Mouse (Mus musculus) CH12.LX (cell line): ENCODE measurements around the gene Prps1. TPM values are rescaled to one million over a fixed set of nuclear protein-coding genes. Genes with fewer than 3 reads are reported as not detected.

Experiments
- DNase-seq: peaks from one replicate; pipeline ENCODE4 v3.0.0-alpha.2; 2013; ENCODE audit errors: extremely low read depth
- H3K27ac ChIP-seq: 2 replicates; pipeline ENCODE4 v1.5.1; 2012; ENCODE audit warnings: low read depth, mild to moderate bottlenecking, control low read depth, moderate library complexity; ENCODE audit not compliant: insufficient read depth
- H3K27me3 ChIP-seq: replicated peaks from 2 replicates; pipeline ENCODE3; 2012; ENCODE audit warnings: inconsistent platforms
- H3K36me3 ChIP-seq, 2 experiments: replicated peaks in 1 of 2; 2 replicates each; pipeline versions ENCODE3 to v1.6.1; 2012; ENCODE audit warnings: inconsistent platforms in 1 of 2, low read length in 1 of 2, mild to moderate bottlenecking in 1 of 2, mixed read lengths in 1 of 2, moderate library complexity in 1 of 2; ENCODE audit not compliant: control insufficient read depth in 1 of 2, insufficient read depth in 1 of 2
- H3K4me1 ChIP-seq, 2 experiments: 2 replicates each; pipeline ENCODE4 v1.6.1; 2012; ENCODE audit warnings: inconsistent platforms in 1 of 2, moderate library complexity in 1 of 2; ENCODE audit not compliant: insufficient read depth in 2 of 2, control insufficient read depth in 1 of 2
- H3K4me2 ChIP-seq: 2 replicates; pipeline ENCODE4 v1.6.1; 2012; ENCODE audit warnings: low read depth, mild to moderate bottlenecking, control low read depth; ENCODE audit not compliant: poor library complexity, insufficient read depth, severe bottlenecking
- H3K4me3 ChIP-seq, 3 experiments: fragments of 150-350 bp in 1 of 3; sonication (generic) in 1 of 3; replicated peaks in 1 of 3; 2 replicates each; pipeline versions ENCODE3 to v1.5.1; 2011 to 2012; ENCODE audit warnings: low read depth in 2 of 3, low read length in 2 of 3, mild to moderate bottlenecking in 2 of 3, moderate library complexity in 2 of 3, control low read depth in 1 of 3, improper control_type of control experiment in 1 of 3, inconsistent platforms in 1 of 3, mixed read lengths in 1 of 3; ENCODE audit not compliant: poor library complexity in 1 of 3
- H3K79me2 ChIP-seq: replicated peaks from 2 replicates; pipeline ENCODE4 v1.6.1; 2012; ENCODE audit warnings: mild to moderate bottlenecking, moderate library complexity; ENCODE audit not compliant: control insufficient read depth, poor library complexity, insufficient read depth, severe bottlenecking; ENCODE audit errors: extremely low read depth
- H3K9ac ChIP-seq: 2 replicates; pipeline ENCODE4 v1.6.1; 2012; ENCODE audit warnings: low read depth, mild to moderate bottlenecking, control low read depth, moderate library complexity; ENCODE audit not compliant: insufficient read depth
- H3K9me3 ChIP-seq: replicated peaks from 2 replicates; pipeline ENCODE3; 2012; ENCODE audit warnings: low read length, inconsistent platforms, mixed read lengths
- BHLHE40 ChIP-seq: IDR thresholded peaks from 2 replicates; pipeline ENCODE4 v1.6.1; 2011; ENCODE audit warnings: mild to moderate bottlenecking, low read depth, low read length, improper control_type of control experiment
- CHD1 ChIP-seq: IDR thresholded peaks from 2 replicates; pipeline ENCODE4 v1.6.1; 2012; ENCODE audit warnings: low read depth, low read length, improper control_type of control experiment, inconsistent platforms
- CTCF ChIP-seq, 2 experiments: IDR thresholded peaks in 1 of 2; conservative IDR thresholded peaks in 1 of 2; 2 replicates each; pipeline ENCODE4 v1.5.1; 2011 to 2012; ENCODE audit warnings: low read depth in 2 of 2, low read length in 2 of 2, improper control_type of control experiment in 1 of 2, inconsistent platforms in 1 of 2, mild to moderate bottlenecking in 1 of 2, moderate library complexity in 1 of 2
- ETS1 ChIP-seq: conservative IDR thresholded peaks from 2 replicates; pipeline ENCODE4 v1.6.1; 2012; ENCODE audit warnings: low read depth, mild to moderate bottlenecking, inconsistent platforms, low read length, improper control_type of control experiment, moderate library complexity
- HCFC1 ChIP-seq: IDR thresholded peaks from 2 replicates; pipeline ENCODE4 v1.6.1; 2012; ENCODE audit warnings: low read depth, mild to moderate bottlenecking, inconsistent platforms, low read length, improper control_type of control experiment
- IRF4 ChIP-seq: IDR thresholded peaks from 2 replicates; pipeline ENCODE4 v1.6.1; 2014; ENCODE audit warnings: low read depth, mild to moderate bottlenecking, inconsistent platforms, low read length, improper control_type of control experiment
- JUN ChIP-seq: IDR thresholded peaks from 2 replicates; pipeline ENCODE4 v1.6.1; 2011; ENCODE audit warnings: low read depth, mild to moderate bottlenecking, low read length, improper control_type of control experiment, moderate library complexity; ENCODE audit not compliant: insufficient read depth
- KAT2A ChIP-seq: IDR thresholded peaks from 2 replicates; pipeline ENCODE4 v1.6.1; 2012; ENCODE audit warnings: low read length, improper control_type of control experiment, inconsistent platforms; ENCODE audit not compliant: insufficient replicate concordance
- MAFK ChIP-seq: IDR thresholded peaks from 2 replicates; pipeline ENCODE4 v1.6.1; 2011; ENCODE audit warnings: low read length, improper control_type of control experiment; ENCODE audit not compliant: insufficient replicate concordance
- MAX ChIP-seq: IDR thresholded peaks from 2 replicates; pipeline ENCODE4 v1.6.1; 2011; ENCODE audit warnings: low read length, improper control_type of control experiment
- MAZ ChIP-seq: IDR thresholded peaks from 2 replicates; pipeline ENCODE4 v1.6.1; 2012; ENCODE audit warnings: low read depth, mild to moderate bottlenecking, inconsistent platforms, low read length, improper control_type of control experiment, moderate library complexity
- NELFE ChIP-seq: IDR thresholded peaks from 2 replicates; pipeline ENCODE4 v1.6.1; 2011; ENCODE audit warnings: low read depth, low read length, improper control_type of control experiment
- NRF1 ChIP-seq: IDR thresholded peaks from 2 replicates; pipeline ENCODE4 v1.6.1; 2014; ENCODE audit warnings: low read depth, mild to moderate bottlenecking, inconsistent platforms, low read length, improper control_type of control experiment, moderate library complexity
- PAX5 ChIP-seq: IDR thresholded peaks from 2 replicates; pipeline ENCODE4 v1.6.1; 2012; ENCODE audit warnings: low read length, inconsistent platforms, mixed read lengths
- POLR2A ChIP-seq: IDR thresholded peaks from 2 replicates; pipeline ENCODE4 v1.6.1; 2011; ENCODE audit warnings: low read depth, mild to moderate bottlenecking, improper control_type of control experiment, low read length
- POLR2AphosphoS2 ChIP-seq: IDR thresholded peaks from 2 replicates; pipeline ENCODE4 v1.6.1; 2011; ENCODE audit warnings: low read depth, low read length, improper control_type of control experiment
- SIN3A ChIP-seq: IDR thresholded peaks from 2 replicates; pipeline ENCODE4 v1.6.1; 2012; ENCODE audit warnings: low read length, improper control_type of control experiment, inconsistent platforms
- SMC3 ChIP-seq: IDR thresholded peaks from 2 replicates; pipeline ENCODE4 v1.6.1; 2011; ENCODE audit warnings: low read depth, low read length, improper control_type of control experiment
- USF1 ChIP-seq: IDR thresholded peaks from 2 replicates; pipeline ENCODE4 v1.6.1; 2014; ENCODE audit warnings: low read depth, mild to moderate bottlenecking, inconsistent platforms, low read length, improper control_type of control experiment
- ZC3H11A ChIP-seq: IDR thresholded peaks from 2 replicates; pipeline ENCODE4 v1.6.1; 2012; ENCODE audit warnings: low read depth, mild to moderate bottlenecking, inconsistent platforms, low read length, improper control_type of control experiment
- ZKSCAN1 ChIP-seq: IDR thresholded peaks from 2 replicates; pipeline ENCODE4 v1.6.1; 2012; ENCODE audit warnings: low read depth, inconsistent platforms, low read length, improper control_type of control experiment, borderline replicate concordance
- ZMIZ1 ChIP-seq: IDR thresholded peaks from 2 replicates; pipeline ENCODE4 v1.6.1; 2012; ENCODE audit warnings: low read depth, mild to moderate bottlenecking, inconsistent platforms, low read length, improper control_type of control experiment
- ZNF384 ChIP-seq: IDR thresholded peaks from 2 replicates; pipeline ENCODE4 v1.6.1; 2012; ENCODE audit warnings: low read depth, low read length, improper control_type of control experiment, inconsistent platforms
- dilution Hi-C: fragments of 300-500 bp; cut with MboI; formaldehyde crosslinking; loops from 2 replicates; pipeline ENCODE4 v1.14.3; 2020; ENCODE audit warnings: low sequenced_read_pairs; ENCODE audit not compliant: extremely low pct_unique_long_range_greater_than_20kb, extremely low pct_ligation_motif_present
- in situ Hi-C: fragments of 300-500 bp; cut with MboI; formaldehyde crosslinking; loops from 3 replicates; pipeline ENCODE4 v1.14.3; 2019; ENCODE audit warnings: low sequenced_read_pairs, low pct_ligation_motif_present, low pct_unique_long_range_greater_than_20kb, mixed read lengths
- polyA plus RNA-seq: library from polyadenylated mRNA; unstranded; fragments of >175 nt; gene quantifications from 2 replicates; pipeline ENCODE4 v1.2.1, GENCODE M21; 2012; ENCODE audit warnings: low read depth; ENCODE audit not compliant: insufficient read length
- total RNA-seq, 2 experiments: library from RNA; depleted of rRNA; stranded (reverse); fragments of 300-350 nt in 1 of 2; fragments of >200 nt in 1 of 2; gene quantifications; 2 replicates each; pipeline ENCODE4 v1.2.3; 2012 to 2014

The Prps1 gene
- total and polyA plus RNA-seq, 3 experiments: 52.9 to 163 (median 128) TPM

DNA sequence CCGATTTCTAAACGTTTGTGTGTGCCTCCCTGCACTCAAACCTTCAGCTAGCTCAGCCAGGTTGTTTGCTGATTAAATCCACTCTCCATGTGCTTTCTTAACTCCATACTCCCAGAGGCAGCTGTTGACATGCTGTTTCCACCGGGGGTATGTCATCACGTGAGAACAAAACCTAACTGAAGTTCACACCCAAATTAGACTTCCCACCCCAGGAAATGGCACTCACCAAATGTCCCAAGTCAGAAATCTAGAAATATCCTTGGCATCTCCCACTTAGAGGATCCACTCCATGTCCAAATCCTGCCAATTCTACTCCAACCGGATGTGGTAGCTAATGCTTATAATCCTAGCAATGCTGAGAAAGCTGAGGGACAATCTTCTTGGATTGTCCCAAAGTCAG, 43.9 kb downstream of the Prps1 start:
- in situ Hi-C loops: no loop called here
- TF ChIP-seq CTCF (conservative IDR thresholded peaks at IDR 0.05 in 1 of 2, IDR thresholded peaks at IDR 0.05 in 1 of 2; ENCODE audit: low read depth in 2 of 2, low read length in 2 of 2) (no peak), ZMIZ1 (no peak), KAT2A (no peak), IRF4 (no peak), MAZ (no peak), ZNF384 (no peak)

DNA sequence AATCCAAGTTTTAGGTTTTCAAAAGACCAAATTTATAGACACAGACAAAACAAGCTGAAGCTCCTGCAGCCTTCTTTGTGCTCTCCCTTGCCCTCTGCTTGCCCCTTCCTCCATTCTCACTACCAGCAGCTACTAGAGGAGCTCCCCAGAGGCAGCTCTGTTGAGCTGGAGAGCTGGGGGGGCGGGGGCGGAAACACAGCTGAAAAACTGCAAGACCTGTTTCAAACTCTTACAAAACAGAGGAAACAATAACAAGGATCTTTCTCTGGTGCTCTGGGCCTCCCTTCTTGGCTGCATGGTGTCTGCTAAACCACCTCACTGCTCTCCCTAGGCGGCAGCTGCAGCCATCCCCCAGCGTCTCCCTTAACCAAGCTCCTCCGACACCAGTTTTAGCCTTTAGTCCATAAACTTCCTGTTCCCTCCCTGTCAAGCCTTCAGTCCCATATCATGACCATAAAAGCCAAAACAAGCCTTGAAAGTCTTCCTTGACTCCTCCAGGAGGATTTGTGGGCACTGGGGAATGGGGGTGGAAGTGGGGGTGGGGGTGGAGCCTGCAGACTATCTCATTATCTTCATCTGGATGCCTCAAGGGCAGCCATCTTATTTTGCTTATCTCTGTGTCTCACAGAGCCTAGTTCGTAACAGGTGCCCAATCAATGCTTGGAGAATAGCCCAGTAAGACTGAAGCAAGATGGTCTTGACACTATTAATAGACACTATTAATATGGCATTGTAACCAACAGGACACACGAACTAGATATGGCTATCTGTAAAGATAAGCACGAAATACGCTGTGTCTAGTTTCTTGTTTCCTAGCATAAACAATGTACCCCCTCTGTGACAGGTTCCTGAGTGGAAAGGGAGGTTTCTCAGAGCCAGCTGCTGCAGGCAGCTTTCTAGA, 45.2 kb downstream of the Prps1 start:
- no peaks in the 10 kb centered on the region for H3K79me2 ChIP-seq
- H3K4me1 ChIP-seq: peaks cover 15 to 29% of the 10 kb centered on the region in 2 experiments
- H3K27me3 ChIP-seq: no peaks in the 10 kb centered on the region
- H3K4me2 ChIP-seq: no peak overlapping the region
- TF ChIP-seq KAT2A: no peak
- no peak for TF ChIP-seq NELFE
- TF ChIP-seq MAFK: no peak
- no peak for TF ChIP-seq CTCF (conservative IDR thresholded peaks at IDR 0.05 in 1 of 2, IDR thresholded peaks at IDR 0.05 in 1 of 2; ENCODE audit: low read depth in 2 of 2, low read length in 2 of 2)
- no peaks in the 10 kb centered on the region for H3K9me3 ChIP-seq
- H3K27ac ChIP-seq: no peak overlapping the region
- H3K4me3 ChIP-seq: no peak overlapping the region
- dilution Hi-C loops (no loop called here), in situ Hi-C loops (no loop called here)
- H3K36me3 ChIP-seq: no peaks in the 10 kb centered on the region
- H3K9ac ChIP-seq: no peak overlapping the region
- no peak for DNase-seq

More for the DNA sequence above, 43.9 kb downstream of the Prps1 start:
- dilution Hi-C loops: no loop called here
- no peaks in the 10 kb centered on the region for H3K27me3 ChIP-seq
- no peak overlapping the region for H3K27ac ChIP-seq
- no peak overlapping the region for H3K4me2 ChIP-seq
- DNase-seq: no peak
- H3K79me2 ChIP-seq: no peaks in the 10 kb centered on the region
- H3K36me3 ChIP-seq: no peaks in the 10 kb centered on the region
- peaks cover 8 to 17% of the 10 kb centered on the region in 2 experiments; a peak in 3 of 4 replicates for H3K4me1 ChIP-seq
- H3K9me3 ChIP-seq: no peaks in the 10 kb centered on the region
- H3K4me3 ChIP-seq: no peak overlapping the region
- no peak overlapping the region for H3K9ac ChIP-seq

DNA sequence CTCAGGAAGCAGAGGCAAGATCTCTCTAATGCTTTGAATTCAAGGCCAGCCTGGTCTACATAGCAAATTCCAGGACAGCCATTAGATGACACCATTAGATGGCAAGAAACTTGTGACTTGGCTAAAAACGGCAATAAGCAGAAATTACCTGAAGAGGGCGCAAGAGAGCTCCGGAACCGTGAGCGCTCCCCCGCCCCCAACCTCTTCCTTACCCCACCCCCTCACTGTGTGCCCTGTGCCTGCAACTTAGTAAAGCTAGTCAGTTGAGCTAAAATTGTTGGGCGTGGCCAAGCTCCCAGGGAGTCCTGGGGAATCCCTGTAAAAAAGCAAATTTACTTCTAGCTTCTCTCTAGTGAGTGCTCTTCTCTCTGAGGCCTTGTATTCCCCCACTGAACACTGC, 47.5 kb downstream of the Prps1 start:
- Histone ChIP-seq H3K4me1 (peaks cover 22 to 50% of the 10 kb centered on the region in 2 experiments), H3K27ac (no peak overlapping the region), H3K4me3 (no peak overlapping the region), H3K9ac (no peak overlapping the region), H3K79me2 (no peaks in the 10 kb centered on the region), H3K4me2 (no peak overlapping the region), H3K9me3 (no peaks in the 10 kb centered on the region), H3K27me3 (no peaks in the 10 kb centered on the region), H3K36me3 (no peaks in the 10 kb centered on the region)
- peak; percentile 85 for DNase-seq
- dilution Hi-C loops: no loop called here
- in situ Hi-C loops: no loop called here
- TF ChIP-seq HCFC1: no peak
- 0 out of 2 replicates have a peak, but pooled peaks have one; percentile 8 for TF ChIP-seq IRF4
- no peak for TF ChIP-seq POLR2AphosphoS2
- TF ChIP-seq BHLHE40: peak; percentile 28; the same call in 1 of the 2 replicates
- TF ChIP-seq PAX5: no peak
- no peak for TF ChIP-seq NELFE
- TF ChIP-seq MAX: no peak
- TF ChIP-seq USF1: no peak
- TF ChIP-seq SMC3: peak; percentile 63
- no peak for TF ChIP-seq MAFK
- no peak for TF ChIP-seq JUN
- TF ChIP-seq ZKSCAN1: no peak
- no peak for TF ChIP-seq NRF1
- TF ChIP-seq ZC3H11A: peak; percentile 31; the same call in 1 of the 2 replicates
- peak; percentile 50; the same call in 1 of the 2 replicates for TF ChIP-seq SIN3A
- TF ChIP-seq ZMIZ1: no peak
- no peak for TF ChIP-seq CHD1
- TF ChIP-seq ETS1: peak; percentile 58
- no peak for TF ChIP-seq POLR2A
